Mouse (Mus musculus) liver, postnatal 0 days (tissue): Measurements from ENCODE around the gene Fam19a3.

Source experiments
- CTCF ChIP-seq: sonication (generic); IDR thresholded peaks from 2 replicates; pipeline ENCODE4 v1.5.1; 2016; ENCODE audit warnings: antibody characterized with exemption, low read depth
- EP300 ChIP-seq: IDR thresholded peaks from 2 replicates; pipeline ENCODE4 v1.6.1; 2016; ENCODE audit warnings: antibody characterized with exemption, low read depth, mild to moderate bottlenecking

GRCm38 (mm10) chr3:104792360-104793270 is 11.0 kb upstream of the Fam19a3 start:
- TF ChIP-seq CTCF: no peak
- no peak for TF ChIP-seq EP300
